Mouse (Mus musculus) forebrain, embryonic 10.5 days (tissue): ENCODE data around the gene Get4. TPM values are rescaled to one million over a fixed set of nuclear protein-coding genes. Genes with fewer than 3 reads are reported as not detected.

Source experiments
- DNase-seq: peaks from one replicate; pipeline ENCODE4 v3.0.0-alpha.2; 2017; ENCODE audit warnings: low spot score; ENCODE audit errors: extremely low spot score
- H3K27ac ChIP-seq: fragments of 300-500 bp; sonication (generic); 2 replicates; pipeline ENCODE4 v1.5.1; 2016; ENCODE audit warnings: mild to moderate bottlenecking
- H3K27me3 ChIP-seq: fragments of 300-500 bp; sonication (generic); 2 replicates; pipeline ENCODE4 v1.6.1; 2016; ENCODE audit warnings: mild to moderate bottlenecking; ENCODE audit not compliant: poor library complexity, severe bottlenecking
- H3K36me3 ChIP-seq: fragments of 300-500 bp; sonication (generic); replicated peaks from 2 replicates; pipeline ENCODE4 v1.6.1; 2016; ENCODE audit warnings: mild to moderate bottlenecking, moderate library complexity
- H3K4me1 ChIP-seq: fragments of 300-500 bp; sonication (generic); 2 replicates; pipeline ENCODE4 v1.6.1; 2016
- H3K4me3 ChIP-seq: fragments of 300-500 bp; sonication (generic); 2 replicates; pipeline ENCODE4 v1.5.1; 2016; ENCODE audit warnings: mild to moderate bottlenecking, moderate library complexity
- H3K9me3 ChIP-seq: fragments of 300-500 bp; sonication (generic); 2 replicates; pipeline ENCODE4 v1.6.1; 2016; ENCODE audit warnings: mild to moderate bottlenecking, moderate library complexity
- WGBS: fragments of 180-500 bp; shearing (Covaris S2); methylation state at CpG from one replicate; pipeline ENCODE4 v1.1.7; 2016; 5-methylcytosine and 5-hydroxymethylcytosine counted together
- polyA plus RNA-seq: library from polyadenylated mRNA; unstranded; fragments of >200 nt; fragmentation: Nextera tagmentation; extraction: Ambion mirVana; gene quantifications from 2 replicates; pipeline ENCODE4 v1.2.1, GENCODE M21; 2016

Gene Get4
- 187 and 188 TPM in 2 replicates for polyA plus RNA-seq

DNA sequence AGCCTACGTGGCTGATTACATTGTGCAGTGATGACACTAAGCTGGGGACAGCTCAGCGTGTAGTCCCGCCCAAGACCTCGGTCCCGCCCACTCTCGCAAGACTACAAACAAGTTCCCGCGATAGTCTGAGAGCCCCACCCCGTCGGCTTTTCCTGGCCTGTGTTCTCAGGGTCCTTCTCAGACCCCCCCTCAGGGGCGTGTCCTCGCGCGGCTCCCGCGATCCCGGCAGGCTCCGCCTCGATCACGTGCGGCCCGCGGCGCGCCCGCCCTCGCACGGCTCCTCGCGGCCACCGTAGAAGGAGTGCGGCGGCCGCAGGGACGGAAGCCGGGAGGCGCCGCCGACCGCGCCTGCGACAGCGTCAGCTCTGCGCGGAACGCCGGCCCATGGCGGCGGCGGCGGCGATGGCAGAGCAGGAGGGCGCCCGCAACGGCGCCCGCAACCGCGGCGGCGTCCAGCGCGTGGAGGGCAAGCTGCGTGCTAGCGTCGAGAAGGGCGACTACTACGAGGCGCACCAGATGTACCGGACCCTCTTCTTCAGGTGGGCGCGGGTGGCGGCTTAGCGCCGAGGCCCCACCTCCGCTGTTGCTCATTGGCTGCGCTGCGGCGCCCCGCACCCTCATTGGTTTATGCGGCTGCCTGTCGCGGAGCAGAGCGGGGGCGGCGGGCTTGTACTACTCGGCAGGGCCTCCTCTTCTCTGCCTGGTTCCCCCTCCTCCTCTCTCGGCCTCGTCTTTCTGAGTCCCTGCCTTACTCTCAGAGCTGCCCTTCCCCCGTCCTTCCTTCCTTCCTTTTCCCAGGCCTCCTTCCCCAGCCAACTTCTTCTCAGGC, at the start of gene Get4:
Gene Get4 (plus strand): TSS at position 244 of the 829 bp plus-strand sequence.
- no peaks in the 10 kb centered on the region for H3K27me3 ChIP-seq
- H3K4me1 ChIP-seq = peaks cover 35% of the 10 kb centered on the region
- peaks cover 61% of the 10 kb centered on the region for H3K36me3 ChIP-seq
- peak; percentile 99 for DNase-seq
- H3K27ac ChIP-seq = peak within 1 kb of the TSS; percentile 94
- under 1% methylated on average over 90 of the region's 90 CpGs for WGBS
- peak within 1 kb of the TSS; percentile 82 for H3K4me3 ChIP-seq
- H3K9me3 ChIP-seq = no peaks in the 10 kb centered on the region

GRCm38 (mm10) chr5:139203312-139203711, 48.8 kb upstream of the Get4 start:
- Histone ChIP-seq H3K36me3 (peaks cover 22% of the 10 kb centered on the region), H3K4me1 (peaks cover 42% of the 10 kb centered on the region), H3K27ac (no peak overlapping the region), H3K9me3 (no peaks in the 10 kb centered on the region), H3K4me3 (no peak overlapping the region), H3K27me3 (no peaks in the 10 kb centered on the region)
- DNase-seq = no peak
- WGBS = 92% methylated on average over 5 of the region's 5 CpGs

GRCm38 (mm10) chr5:139206081-139206480, 46.0 kb upstream of the Get4 start:
- Histone ChIP-seq H3K4me3 (no peak overlapping the region), H3K27ac (no peak overlapping the region), H3K4me1 (peaks cover 27% of the 10 kb centered on the region), H3K9me3 (no peaks in the 10 kb centered on the region), H3K36me3 (peaks cover 49% of the 10 kb centered on the region), H3K27me3 (no peaks in the 10 kb centered on the region)
- DNase-seq = no peak
- 69% methylated on average over 4 of the region's 4 CpGs for WGBS

DNA sequence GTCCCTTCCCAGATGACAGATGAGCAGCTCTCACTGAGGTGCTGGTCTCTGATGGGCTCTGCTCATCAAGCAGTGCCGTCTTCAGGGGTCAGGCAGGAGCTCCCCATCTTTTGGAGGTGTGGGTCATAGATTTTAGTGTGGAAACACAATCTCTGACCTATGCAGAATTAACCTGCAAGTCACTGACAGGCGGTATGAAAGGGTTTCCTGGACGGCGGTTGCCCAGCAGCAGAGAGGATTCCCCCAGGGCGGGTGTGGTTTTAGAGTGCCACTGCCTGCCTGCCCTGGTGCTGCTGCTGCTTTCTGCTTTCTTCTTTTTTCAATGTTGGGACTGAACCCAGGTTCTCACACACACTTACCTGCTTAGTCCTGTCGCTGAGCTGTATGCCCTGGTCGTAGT, 45.6 kb upstream of the Get4 start:
- Histone ChIP-seq H3K4me3 (no peak overlapping the region), H3K4me1 (peaks cover 22% of the 10 kb centered on the region), H3K9me3 (no peaks in the 10 kb centered on the region), H3K27me3 (no peaks in the 10 kb centered on the region), H3K36me3 (peaks cover 52% of the 10 kb centered on the region), H3K27ac (no peak overlapping the region)
- DNase-seq = no peak
- 77% methylated on average over 7 of the region's 7 CpGs for WGBS

- H3K36me3 ChIP-seq = peaks cover 64% of the 10 kb centered on the region
- no peak overlapping the region for H3K4me3 ChIP-seq
- no peaks in the 10 kb centered on the region for H3K27me3 ChIP-seq
- no peak for DNase-seq
- no peak overlapping the region for H3K27ac ChIP-seq
- H3K4me1 ChIP-seq = peaks cover 10% of the 10 kb centered on the region
- H3K9me3 ChIP-seq = no peaks in the 10 kb centered on the region
These were observed 43.9 kb upstream of the Get4 start for GRCm38 (mm10) chr5:139208183-139208582.

DNA sequence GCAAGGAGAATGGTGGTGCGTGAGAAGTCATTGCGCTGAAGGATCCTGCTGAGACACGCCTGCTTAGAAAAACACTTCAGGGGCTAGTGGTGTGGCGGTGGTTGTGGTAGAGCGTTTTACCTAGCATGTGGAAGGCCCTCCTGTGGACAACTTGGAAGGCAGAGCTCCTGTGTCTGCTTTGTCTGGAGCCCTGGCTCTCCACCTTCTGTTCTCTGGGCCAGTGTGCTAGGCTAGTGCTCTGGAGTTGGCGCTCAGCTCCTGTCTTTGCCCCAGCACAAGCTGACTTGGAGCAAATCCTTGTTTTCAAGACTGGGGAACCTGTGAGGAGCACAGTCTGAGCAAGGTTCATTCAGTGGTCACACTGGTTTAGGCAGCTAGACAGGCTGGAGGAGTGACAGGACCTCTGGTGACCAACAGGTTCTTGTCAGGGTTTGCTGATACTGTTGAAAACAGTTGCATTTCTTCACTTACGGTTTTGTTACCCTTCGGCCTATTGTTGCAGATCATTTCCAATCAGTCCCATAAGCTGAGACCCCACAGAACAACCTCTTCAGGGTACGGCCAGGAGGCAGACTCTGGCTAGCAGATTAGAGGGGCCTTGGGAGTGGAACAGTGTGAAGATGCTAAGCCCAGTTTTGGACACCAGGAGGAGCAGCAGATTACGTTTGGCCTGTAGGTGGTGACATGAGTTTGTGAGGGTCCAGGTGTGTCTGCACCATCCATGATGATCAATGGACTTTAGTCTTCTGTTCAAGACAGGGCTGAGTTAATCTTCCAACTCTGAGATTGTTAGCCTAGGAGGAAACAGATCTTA, 43.0 kb upstream of the Get4 start:
- DNase-seq = no peak
- H3K4me3 ChIP-seq = no peak overlapping the region
- no peaks in the 10 kb centered on the region for H3K27me3 ChIP-seq
- WGBS = 92% methylated on average over 10 of the region's 10 CpGs
- H3K4me1 ChIP-seq = peaks cover 10% of the 10 kb centered on the region
- peaks cover 65% of the 10 kb centered on the region for H3K36me3 ChIP-seq
- H3K9me3 ChIP-seq = no peaks in the 10 kb centered on the region
- no peak overlapping the region for H3K27ac ChIP-seq

DNA sequence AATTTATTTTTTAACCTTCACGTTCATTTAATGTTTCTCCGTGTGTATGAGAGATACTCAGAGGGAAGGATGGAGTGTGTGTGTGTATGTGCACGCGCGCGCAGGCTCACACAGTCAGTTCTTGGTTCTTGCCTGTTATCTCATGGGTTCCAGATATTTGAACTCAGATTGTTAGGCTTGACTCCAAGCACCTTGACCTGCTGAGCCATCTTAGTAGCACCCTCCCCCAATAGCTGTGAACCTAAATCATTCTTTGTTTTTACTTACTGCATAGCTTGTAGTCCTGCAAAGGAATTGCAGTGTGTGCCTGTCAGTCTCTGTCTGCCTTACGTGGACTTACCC, 42.5 kb upstream of the Get4 start:
- H3K36me3 ChIP-seq = peaks cover 67% of the 10 kb centered on the region
- peaks cover 10% of the 10 kb centered on the region for H3K4me1 ChIP-seq
- no peak overlapping the region for H3K4me3 ChIP-seq
- H3K9me3 ChIP-seq = no peaks in the 10 kb centered on the region
- H3K27me3 ChIP-seq = no peaks in the 10 kb centered on the region
- DNase-seq = no peak
- 98% methylated on average over 7 of the region's 7 CpGs for WGBS
- H3K27ac ChIP-seq = no peak overlapping the region

DNA sequence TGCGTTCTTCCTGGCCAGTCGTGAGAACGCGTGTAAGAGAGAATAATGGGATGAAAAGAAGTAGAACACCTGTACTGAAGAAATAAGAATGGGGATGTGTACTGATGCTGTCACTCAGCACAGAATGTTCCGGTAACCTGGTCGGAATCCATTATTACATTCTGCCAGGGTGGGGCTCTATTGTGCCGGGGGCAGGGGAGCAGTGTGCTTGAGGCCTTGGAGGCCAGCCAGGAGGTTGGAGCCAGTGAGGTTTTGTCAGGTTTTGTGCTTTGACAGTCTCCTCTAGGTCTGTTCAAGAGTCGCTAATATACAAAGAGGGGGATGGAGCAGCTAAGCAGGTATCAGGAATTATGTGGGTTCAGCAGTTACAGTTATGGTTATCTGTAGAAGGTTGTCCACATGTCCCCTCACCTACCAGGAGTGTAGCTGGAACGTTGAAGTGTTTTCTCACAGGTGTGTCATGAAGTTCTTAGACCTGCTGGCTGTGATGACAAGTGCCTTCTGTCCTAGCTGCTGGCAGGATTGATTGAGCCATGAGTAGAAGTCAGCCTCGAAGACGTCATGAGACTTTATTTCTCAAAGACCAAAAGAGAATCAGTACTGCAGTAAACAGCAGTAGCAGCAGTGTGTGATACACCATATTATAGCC, 40.3 kb upstream of the Get4 start:
- H3K27ac ChIP-seq = no peak overlapping the region
- peaks cover 77% of the 10 kb centered on the region for H3K36me3 ChIP-seq
- H3K27me3 ChIP-seq = no peaks in the 10 kb centered on the region
- WGBS = 94% methylated on average over 11 of the region's 11 CpGs
- H3K4me1 ChIP-seq = no peaks in the 10 kb centered on the region
- no peak overlapping the region for H3K4me3 ChIP-seq
- H3K9me3 ChIP-seq = no peaks in the 10 kb centered on the region
- DNase-seq = no peak

DNA sequence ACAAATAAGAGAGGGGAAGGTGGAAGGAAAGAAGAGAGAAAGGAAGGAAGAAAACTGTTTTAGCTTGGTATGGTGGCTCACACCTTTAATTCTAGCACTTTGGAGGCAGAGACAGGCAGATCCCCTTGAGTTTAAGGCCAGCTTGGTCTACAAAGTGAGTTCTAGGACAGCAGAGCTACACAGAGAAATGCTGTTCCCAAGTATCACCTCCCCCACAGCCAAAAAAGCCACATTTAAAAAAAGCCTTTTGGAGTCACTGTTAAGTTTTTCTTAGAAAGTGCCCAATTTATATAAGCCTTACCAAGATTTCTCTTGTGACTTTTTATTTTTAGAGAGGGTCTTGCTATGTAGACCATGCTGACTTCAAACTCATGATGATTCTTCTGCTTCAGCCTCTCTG, 37.8 kb upstream of the Get4 start:
- Histone ChIP-seq H3K4me1 (no peaks in the 10 kb centered on the region), H3K36me3 (peaks cover 69% of the 10 kb centered on the region), H3K4me3 (no peak overlapping the region), H3K9me3 (no peaks in the 10 kb centered on the region), H3K27me3 (no peaks in the 10 kb centered on the region), H3K27ac (no peak overlapping the region)
- DNase-seq = no peak

DNA sequence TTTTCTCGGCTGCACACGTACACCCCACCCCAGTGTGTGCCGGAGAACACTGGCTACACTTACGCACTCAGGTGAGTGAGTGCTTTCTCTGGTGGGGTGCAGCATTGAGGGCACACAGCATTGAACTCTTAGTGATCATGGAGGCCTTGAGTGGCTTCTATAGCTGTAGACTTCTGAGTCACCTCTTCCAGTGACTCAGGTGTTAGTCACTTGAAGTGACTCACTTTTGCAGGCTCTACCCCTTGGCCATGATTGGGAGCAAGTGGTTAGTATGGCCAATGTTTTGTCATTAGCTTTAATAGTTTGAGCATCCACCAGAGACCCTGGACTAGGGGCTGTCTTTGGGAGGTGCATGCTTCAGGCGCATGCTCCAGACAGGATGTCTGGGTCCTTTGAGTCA, 36.9 kb upstream of the Get4 start:
- Histone ChIP-seq H3K4me3 (no peak overlapping the region), H3K4me1 (no peaks in the 10 kb centered on the region), H3K9me3 (no peaks in the 10 kb centered on the region), H3K36me3 (peaks cover 67% of the 10 kb centered on the region), H3K27ac (no peak overlapping the region), H3K27me3 (no peaks in the 10 kb centered on the region)
- DNase-seq = no peak
- 92% methylated on average over 5 of the region's 5 CpGs for WGBS

DNA sequence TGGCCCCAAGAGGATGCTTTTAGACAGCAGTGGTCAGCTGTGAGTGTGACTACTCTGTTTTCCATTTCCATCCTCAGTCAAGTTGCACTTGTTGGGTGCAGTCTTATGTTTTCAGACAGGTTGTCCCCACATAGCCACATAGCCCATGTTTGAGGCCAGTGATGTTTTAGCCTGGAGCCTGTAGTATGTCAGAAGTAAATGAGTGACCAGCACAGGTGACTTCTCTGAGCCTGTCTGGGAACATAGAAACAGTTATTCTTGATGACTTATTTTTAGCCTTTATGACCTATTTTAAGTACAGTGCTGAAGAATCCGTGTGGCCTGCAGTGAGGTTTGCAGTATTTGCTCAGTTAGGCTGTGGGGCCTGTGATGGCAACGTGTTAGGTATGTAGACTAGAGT, 36.0 kb upstream of the Get4 start:
- H3K27me3 ChIP-seq = no peaks in the 10 kb centered on the region
- H3K36me3 ChIP-seq = peaks cover 67% of the 10 kb centered on the region
- no peak overlapping the region for H3K4me3 ChIP-seq
- DNase-seq = no peak
- no peaks in the 10 kb centered on the region for H3K9me3 ChIP-seq
- 84% methylated on average over 2 of the region's 2 CpGs for WGBS
- H3K4me1 ChIP-seq = no peaks in the 10 kb centered on the region
- H3K27ac ChIP-seq = no peak overlapping the region

DNA sequence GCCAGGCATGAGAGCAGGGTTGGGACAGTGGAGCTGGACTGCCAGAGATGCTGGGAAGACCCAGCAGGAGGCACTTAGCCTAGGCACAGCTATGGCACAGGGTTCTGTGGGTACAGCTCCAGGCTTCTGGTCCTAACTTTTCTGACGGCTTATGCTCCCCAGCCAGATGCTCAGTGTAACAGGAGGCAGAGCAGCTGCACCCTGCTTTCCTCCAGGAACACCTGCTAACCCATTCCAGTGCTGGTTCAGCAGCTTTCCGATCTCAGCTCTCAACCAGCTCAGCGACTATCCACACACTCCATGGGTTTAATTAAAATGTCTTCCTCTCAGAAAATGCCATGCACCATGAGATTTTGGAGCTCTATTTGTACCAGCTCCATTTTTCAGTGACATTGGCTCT, 35.4 kb upstream of the Get4 start:
- WGBS = 92% methylated on average over 3 of the region's 3 CpGs
- Histone ChIP-seq H3K4me1 (no peaks in the 10 kb centered on the region), H3K36me3 (peaks cover 69% of the 10 kb centered on the region), H3K27me3 (no peaks in the 10 kb centered on the region), H3K9me3 (no peaks in the 10 kb centered on the region), H3K4me3 (no peak overlapping the region), H3K27ac (no peak overlapping the region)
- DNase-seq = no peak

DNA sequence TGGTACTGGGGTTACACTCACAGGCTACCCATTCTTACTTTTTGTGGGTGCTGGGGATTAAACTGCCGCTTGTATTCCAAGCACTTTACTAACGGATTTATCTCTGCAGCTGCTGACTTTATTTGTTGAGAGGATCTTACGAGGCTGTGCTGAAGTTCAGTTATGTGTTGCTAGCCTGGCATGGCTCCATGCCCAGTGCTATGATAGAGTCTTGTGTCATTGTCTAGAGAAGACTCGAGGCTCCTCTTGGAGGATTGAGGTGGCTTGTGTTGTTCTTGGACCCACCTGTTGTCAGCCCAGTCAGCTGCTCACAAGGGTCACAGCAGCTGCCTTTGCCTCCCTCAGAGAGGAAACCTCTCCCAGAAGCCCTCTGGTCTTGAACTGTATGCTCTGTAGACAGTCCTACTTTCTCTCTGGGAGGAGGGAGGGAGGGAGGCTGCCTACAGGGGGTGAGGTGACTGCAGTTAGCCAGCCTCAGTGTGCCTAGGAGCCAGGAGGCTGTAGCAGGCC, 32.1 kb upstream of the Get4 start:
- H3K27me3 ChIP-seq = no peaks in the 10 kb centered on the region
- WGBS = 92% methylated on average over 4 of the region's 4 CpGs
- no peak overlapping the region for H3K27ac ChIP-seq
- H3K4me1 ChIP-seq = no peaks in the 10 kb centered on the region
- H3K9me3 ChIP-seq = no peaks in the 10 kb centered on the region
- H3K4me3 ChIP-seq = no peak overlapping the region
- DNase-seq = no peak
- peaks cover 81% of the 10 kb centered on the region for H3K36me3 ChIP-seq
